Mouse (Mus musculus): ENCODE results near the gene Dmbt1.

- TF ChIP-seq CTCF (conservative IDR thresholded peaks at IDR 0.05; ENCODE audit: insufficient read depth, insufficient read length, low read depth, low read length) (no peak), POLR2A (IDR thresholded peaks at IDR 0.05; ENCODE audit: low read depth, low read length) (no peak)
These were observed at the start of gene Dmbt1 for GRCm38 (mm10) chr7:131031755-131032154.

Measured in kidney, adult 2 months (tissue).